Mouse (Mus musculus): ENCODE measurements around the gene Rrbp1. TPM values are rescaled to one million over a fixed set of nuclear protein-coding genes. Genes with fewer than 3 reads are reported as not detected.

Rrbp1 gene
- 10 to 100 TPM; 40.8 to 43.1 TPM for total RNA-seq (2021)
- long read RNA-seq, experiment 1, partial matches to known transcripts = 5 of 5 reads
- long read RNA-seq, experiment 1, other reads (novel, unspliced or antisense) = 0 of 5 reads
- long read RNA-seq, experiment 2, partial matches to known transcripts = 6 of 6 reads
- long read RNA-seq, experiment 2, other reads (novel, unspliced or antisense) = 0 of 6 reads

GRCm38 (mm10) chr2:144011080-144011551 is at the start of gene Rrbp1:
Gene Rrbp1, minus strand, starts transcription at chr2:144011263.
- peak; percentile 96 to 98 for DNase-seq
- intact Hi-C loops (cut with DNase I) = loop anchor here (5.0 kb wide), 1 partner anchor 256 kb away; no protein-coding TSS in a partner anchor

- intact Hi-C loops (cut with DNase I) = no loop called here
- DNase-seq = no peak
Measured at GRCm38 (mm10) chr2:144057735-144058134, 46.7 kb upstream of the Rrbp1 start.

GRCm38 (mm10) chr2:144052410-144053065 is 41.5 kb upstream of the Rrbp1 start:
- DNase-seq = peak; percentile 42 to 62
- intact Hi-C loops (cut with DNase I) = no loop called here

- no peak for DNase-seq
- intact Hi-C loops (cut with DNase I) = no loop called here
Measured at GRCm38 (mm10) chr2:144050861-144051260, 39.8 kb upstream of the Rrbp1 start.

GRCm38 (mm10) chr2:144050146-144050680 is 39.1 kb upstream of the Rrbp1 start:
- intact Hi-C loops (cut with DNase I) = no loop called here
- DNase-seq = no peak

GRCm38 (mm10) chr2:144046916-144047315 is 35.9 kb upstream of the Rrbp1 start:
- no peak for DNase-seq

GRCm38 (mm10) chr2:144045756-144046560 is 34.9 kb upstream of the Rrbp1 start:
- DNase-seq = no peak
- intact Hi-C loops (cut with DNase I) = no loop called here

More at GRCm38 (mm10) chr2:144046916-144047315, 35.9 kb upstream of the Rrbp1 start:
- intact Hi-C loops (cut with DNase I) = no loop called here

GRCm38 (mm10) chr2:144044726-144045125 is 33.7 kb upstream of the Rrbp1 start:
- peak; percentile 37 to 52 for DNase-seq
- intact Hi-C loops (cut with DNase I) = no loop called here

GRCm38 (mm10) chr2:144032664-144033063 is 21.6 kb upstream of the Rrbp1 start, which contains the start of gene Banf2:
Gene Banf2, plus strand, starts transcription at chr2:144033059.
- no peak for DNase-seq
- intact Hi-C loops (cut with DNase I) = no loop called here

GRCm38 (mm10) chr2:144030791-144031190 is 19.7 kb upstream of the Rrbp1 start:
- intact Hi-C loops (cut with DNase I) = no loop called here
- no peak for DNase-seq

- DNase-seq = no peak
- intact Hi-C loops (cut with DNase I) = no loop called here
Measured at GRCm38 (mm10) chr2:144026456-144026855, 15.4 kb upstream of the Rrbp1 start.

GRCm38 (mm10) chr2:144025361-144025760 is 14.3 kb upstream of the Rrbp1 start:
- intact Hi-C loops (cut with DNase I) = no loop called here
- no peak for DNase-seq

GRCm38 (mm10) chr2:144022441-144022840 is 11.4 kb upstream of the Rrbp1 start:
- DNase-seq = no peak
- intact Hi-C loops (cut with DNase I) = no loop called here

- intact Hi-C loops (cut with DNase I) = no loop called here
- DNase-seq = no peak
Measured at GRCm38 (mm10) chr2:144019971-144020370, 8.9 kb upstream of the Rrbp1 start.

GRCm38 (mm10) chr2:144015861-144016260 is 4.8 kb upstream of the Rrbp1 start:
- DNase-seq = no peak
- intact Hi-C loops (cut with DNase I) = no loop called here

- no peak for DNase-seq
Measured at GRCm38 (mm10) chr2:144014481-144014880, 3.4 kb upstream of the Rrbp1 start.

GRCm38 (mm10) chr2:144014051-144014450 is 3.0 kb upstream of the Rrbp1 start:
- no peak for DNase-seq
- intact Hi-C loops (cut with DNase I) = loop anchor here (5.0 kb wide), 1 partner anchor 253 kb away; no protein-coding TSS in a partner anchor

More at GRCm38 (mm10) chr2:144014481-144014880, 3.4 kb upstream of the Rrbp1 start:
- intact Hi-C loops (cut with DNase I) = loop anchor here (5.0 kb wide), 1 partner anchor 253 kb away; no protein-coding TSS in a partner anchor

GRCm38 (mm10) chr2:144010282-144011044 is 600 bp downstream of the Rrbp1 start:
- DNase-seq = peak; percentile 80
- intact Hi-C loops (cut with DNase I) = loop anchor here (5.0 kb wide), 1 partner anchor 257 kb away; no protein-coding TSS in a partner anchor

GRCm38 (mm10) chr2:144009551-144010281 is 1.3 kb downstream of the Rrbp1 start:
- DNase-seq = no peak
- intact Hi-C loops (cut with DNase I) = loop anchor here (1.0 to 10.0 kb wide), 3 partner anchors 208 to 355 kb away; partner anchors contain the start of genes Kat14 and Pet117
